Mouse (Mus musculus) gastrocnemius, adult 8-10 months (tissue): Measurements from ENCODE around the gene Tmem145. TPM values are rescaled to one million over a fixed set of nuclear protein-coding genes. Genes with fewer than 3 reads are reported as not detected.

Experiments
- DNase-seq, 2 experiments: peaks; one replicate each; pipeline ENCODE4 v3.0.0; 2022; ENCODE audit warnings: low spot score in 2 of 2
- total RNA-seq, 4 experiments: library from RNA; stranded (reverse); gene quantifications; 2 replicates each; pipeline ENCODE4 v1.2.4; 2022

Tmem145 gene
- total RNA-seq, 4 experiments from 2014 or later, result not detected

- DNase-seq, result no peak
Measured at GRCm38 (mm10) chr7:25292107-25292506, 13.8 kb upstream of the Tmem145 start.

GRCm38 (mm10) chr7:25293191-25293739 is 12.6 kb upstream of the Tmem145 start:
- DNase-seq, result no peak

- no peak for DNase-seq
Measured at GRCm38 (mm10) chr7:25294495-25294894, 11.4 kb upstream of the Tmem145 start.

- DNase-seq, result no peak
Measured at GRCm38 (mm10) chr7:25294960-25295722, 10.8 kb upstream of the Tmem145 start.

- no peak for DNase-seq
Measured at GRCm38 (mm10) chr7:25296945-25297453, 8.9 kb upstream of the Tmem145 start.

GRCm38 (mm10) chr7:25297454-25298325 is 8.2 kb upstream of the Tmem145 start, which contains the start of gene Pafah1b3:
Gene Pafah1b3, minus strand, starts transcription at chr7:25297986.
- no peak for DNase-seq

GRCm38 (mm10) chr7:25301063-25301462 is 4.8 kb upstream of the Tmem145 start, which contains the start of gene Prr19:
Gene Prr19, plus strand, starts transcription at chr7:25301411.
- no peak for DNase-seq

GRCm38 (mm10) chr7:25303003-25303684 is 2.8 kb upstream of the Tmem145 start:
- no peak for DNase-seq

GRCm38 (mm10) chr7:25303685-25304006 is 2.3 kb upstream of the Tmem145 start:
- no peak for DNase-seq

GRCm38 (mm10) chr7:25305481-25305880 is 425 bp upstream of the Tmem145 start:
- DNase-seq, result no peak

- DNase-seq, result no peak
Measured at GRCm38 (mm10) chr7:25306614-25306996, 699 bp downstream of the Tmem145 start.

GRCm38 (mm10) chr7:25308702-25309318 is 2.9 kb downstream of the Tmem145 start:
- no peak for DNase-seq

- DNase-seq, result no peak
Measured at GRCm38 (mm10) chr7:25309425-25309824, 3.5 kb downstream of the Tmem145 start.

- DNase-seq, result no peak
Measured at GRCm38 (mm10) chr7:25311193-25311592, 5.3 kb downstream of the Tmem145 start.

- no peak for DNase-seq
Measured at GRCm38 (mm10) chr7:25313325-25313724, 7.4 kb downstream of the Tmem145 start.

GRCm38 (mm10) chr7:25314606-25315305 is 8.8 kb downstream of the Tmem145 start:
- no peak for DNase-seq

- no peak for DNase-seq
Measured at GRCm38 (mm10) chr7:25315306-25316041, 9.6 kb downstream of the Tmem145 start.

- DNase-seq, result peak; percentile 88 to 94
Measured at GRCm38 (mm10) chr7:25316532-25317445, 10.9 kb downstream of the Tmem145 start, which contains the start of gene Megf8. Gene Megf8, plus strand, starts transcription at chr7:25317164.
